Mouse (Mus musculus) kidney, embryonic 15.5 days (tissue): ENCODE measurements around the gene Neu3. TPM values are rescaled to one million over a fixed set of nuclear protein-coding genes. Genes with fewer than 3 reads are reported as not detected.

Experiments
- ATAC-seq: fragments of 200-750 bp; cut with Nextera tagmentation; replicated peaks from 2 replicates; pipeline ENCODE4 v1.8.0; 2017; ENCODE audit warnings: moderate TSS enrichment; ENCODE audit not compliant: low FRiP score
- H3K27ac ChIP-seq: fragments of 300-500 bp; sonication (generic); 2 replicates; pipeline ENCODE4 v1.5.1; 2015; ENCODE audit warnings: mild to moderate bottlenecking, inconsistent platforms
- H3K27me3 ChIP-seq: fragments of 300-500 bp; sonication (generic); 2 replicates; pipeline ENCODE4 v1.6.1; 2015; ENCODE audit warnings: inconsistent platforms
- H3K36me3 ChIP-seq: fragments of 300-500 bp; sonication (generic); 2 replicates; pipeline ENCODE4 v1.6.1; 2015; ENCODE audit warnings: inconsistent platforms
- H3K4me1 ChIP-seq: fragments of 300-500 bp; sonication (generic); 2 replicates; pipeline ENCODE4 v1.6.1; 2015; ENCODE audit warnings: inconsistent platforms
- H3K4me2 ChIP-seq: fragments of 300-500 bp; sonication (generic); 2 replicates; pipeline ENCODE4 v1.6.1; 2015; ENCODE audit warnings: moderate library complexity, mild to moderate bottlenecking, inconsistent platforms
- H3K4me3 ChIP-seq: fragments of 300-500 bp; sonication (generic); replicated peaks from 2 replicates; pipeline ENCODE4 v1.5.1; 2015; ENCODE audit warnings: mild to moderate bottlenecking, inconsistent platforms
- H3K9ac ChIP-seq: fragments of 300-500 bp; sonication (generic); 2 replicates; pipeline ENCODE4 v1.6.1; 2015; ENCODE audit warnings: mild to moderate bottlenecking, inconsistent platforms
- H3K9me3 ChIP-seq: fragments of 300-500 bp; sonication (generic); replicated peaks from 2 replicates; pipeline ENCODE4 v1.6.1; 2016; ENCODE audit warnings: inconsistent platforms
- WGBS: fragments of 180-500 bp; shearing (Covaris S2); methylation state at CpG from one replicate; pipeline ENCODE4 v1.1.7; 2015; ENCODE audit warnings: mixed read lengths; 5-methylcytosine and 5-hydroxymethylcytosine counted together
- polyA plus RNA-seq: library from polyadenylated mRNA; unstranded; fragments of >200 nt; fragmentation: Nextera tagmentation; extraction: Ambion mirVana; gene quantifications from 2 replicates; pipeline ENCODE4 v1.2.1, GENCODE M21; 2015

Gene Neu3
- polyA plus RNA-seq: 3.0 and 3.1 TPM in 2 replicates

- Histone ChIP-seq H3K9me3 (no peaks in the 10 kb centered on the region), H3K4me3 (peak within 1 kb of the TSS; percentile 57), H3K36me3 (no peaks in the 10 kb centered on the region), H3K27ac (peak within 1 kb of the TSS; percentile 88), H3K9ac (peak within 1 kb of the TSS; percentile 56), H3K4me2 (peak within 1 kb of the TSS; percentile 69), H3K4me1 (peaks cover 12% of the 10 kb centered on the region), H3K27me3 (no peaks in the 10 kb centered on the region)
- under 1% methylated on average over 26 of the region's 26 CpGs for WGBS
- peak; percentile 99 for ATAC-seq
Measured at GRCm38 (mm10) chr7:99828083-99828570, at the start of gene Neu3. Gene Neu3, minus strand, starts transcription at chr7:99828417.

GRCm38 (mm10) chr7:99876345-99876744 lies 48.1 kb upstream of the Neu3 start:
- ATAC-seq: no peak
- WGBS: 3% methylated on average over 3 of the region's 3 CpGs

GRCm38 (mm10) chr7:99875891-99876290 lies 47.7 kb upstream of the Neu3 start:
- Histone ChIP-seq H3K4me2 (no peak overlapping the region), H3K9ac (no peak overlapping the region), H3K4me1 (no peaks in the 10 kb centered on the region), H3K4me3 (no peak overlapping the region), H3K27me3 (peaks cover 5% of the 10 kb centered on the region; the same call in 1 of the 2 replicates), H3K36me3 (no peaks in the 10 kb centered on the region), H3K27ac (no peak overlapping the region), H3K9me3 (no peaks in the 10 kb centered on the region)
- ATAC-seq: no peak
- 48% methylated on average over 5 of the region's 5 CpGs for WGBS

More at GRCm38 (mm10) chr7:99876345-99876744, 48.1 kb upstream of the Neu3 start:
- H3K9me3 ChIP-seq: no peaks in the 10 kb centered on the region
- no peaks in the 10 kb centered on the region for H3K4me1 ChIP-seq
- no peak overlapping the region for H3K9ac ChIP-seq
- H3K4me2 ChIP-seq: no peak overlapping the region
- H3K36me3 ChIP-seq: no peaks in the 10 kb centered on the region
- H3K27ac ChIP-seq: no peak overlapping the region
- H3K27me3 ChIP-seq: peaks cover 5% of the 10 kb centered on the region; the same call in 1 of the 2 replicates
- no peak overlapping the region for H3K4me3 ChIP-seq

- Histone ChIP-seq H3K9ac (no peak overlapping the region), H3K4me3 (no peak overlapping the region), H3K4me2 (no peak overlapping the region), H3K4me1 (no peaks in the 10 kb centered on the region), H3K9me3 (no peaks in the 10 kb centered on the region), H3K27ac (no peak overlapping the region), H3K27me3 (peaks cover 5% of the 10 kb centered on the region; the same call in 1 of the 2 replicates), H3K36me3 (no peaks in the 10 kb centered on the region)
- no peak for ATAC-seq
- 71% methylated on average over 6 of the region's 6 CpGs for WGBS
Measured at GRCm38 (mm10) chr7:99873965-99874364, 45.7 kb upstream of the Neu3 start.

GRCm38 (mm10) chr7:99869296-99869695 lies 41.1 kb upstream of the Neu3 start:
- H3K9ac ChIP-seq: no peak overlapping the region
- no peak overlapping the region for H3K4me2 ChIP-seq
- no peaks in the 10 kb centered on the region for H3K4me1 ChIP-seq
- H3K4me3 ChIP-seq: no peak overlapping the region
- no peak overlapping the region for H3K27ac ChIP-seq
- H3K36me3 ChIP-seq: no peaks in the 10 kb centered on the region
- H3K9me3 ChIP-seq: no peaks in the 10 kb centered on the region
- no peaks in the 10 kb centered on the region for H3K27me3 ChIP-seq
- ATAC-seq: no peak
- 67% methylated on average over 4 of the region's 4 CpGs for WGBS

- Histone ChIP-seq H3K27ac (no peak overlapping the region), H3K9me3 (no peaks in the 10 kb centered on the region), H3K4me1 (no peaks in the 10 kb centered on the region), H3K27me3 (no peaks in the 10 kb centered on the region), H3K4me3 (no peak overlapping the region), H3K9ac (no peak overlapping the region), H3K36me3 (no peaks in the 10 kb centered on the region), H3K4me2 (no peak overlapping the region)
- WGBS: 50% methylated on average over 3 of the region's 3 CpGs
- ATAC-seq: no peak
Measured at GRCm38 (mm10) chr7:99865219-99865618, 37.0 kb upstream of the Neu3 start.

GRCm38 (mm10) chr7:99864241-99865028 lies 36.2 kb upstream of the Neu3 start:
- no peaks in the 10 kb centered on the region for H3K36me3 ChIP-seq
- no peak overlapping the region for H3K9ac ChIP-seq
- H3K27me3 ChIP-seq: no peaks in the 10 kb centered on the region
- no peaks in the 10 kb centered on the region for H3K9me3 ChIP-seq
- no peak overlapping the region for H3K4me2 ChIP-seq
- WGBS: 82% methylated on average over 10 of the region's 11 CpGs
- ATAC-seq: no peak
- no peak overlapping the region for H3K4me3 ChIP-seq
- no peaks in the 10 kb centered on the region for H3K4me1 ChIP-seq
- no peak overlapping the region for H3K27ac ChIP-seq

- H3K36me3 ChIP-seq: no peaks in the 10 kb centered on the region
- no peaks in the 10 kb centered on the region for H3K9me3 ChIP-seq
- WGBS: 35% methylated on average over 7 of the region's 7 CpGs
- H3K9ac ChIP-seq: no peak within 1 kb of the TSS
- H3K4me2 ChIP-seq: no peak within 1 kb of the TSS
- no peak within 1 kb of the TSS for H3K4me3 ChIP-seq
- H3K4me1 ChIP-seq: no peaks in the 10 kb centered on the region
- ATAC-seq: no peak
- H3K27me3 ChIP-seq: no peaks in the 10 kb centered on the region
- no peak within 1 kb of the TSS for H3K27ac ChIP-seq
Measured at GRCm38 (mm10) chr7:99863362-99863761, 35.1 kb upstream of the Neu3 start, which contains the start of gene Spcs2. Gene Spcs2, minus strand, starts transcription at chr7:99863462.

- no peaks in the 10 kb centered on the region for H3K27me3 ChIP-seq
Measured at GRCm38 (mm10) chr7:99858813-99859585, 30.8 kb upstream of the Neu3 start, which contains the start of gene Xrra1. Gene Xrra1, plus strand, starts transcription at chr7:99859116.

GRCm38 (mm10) chr7:99858175-99858812 lies 30.1 kb upstream of the Neu3 start:
- H3K36me3 ChIP-seq: peaks cover 31% of the 10 kb centered on the region
- peaks cover 21% of the 10 kb centered on the region for H3K4me1 ChIP-seq

More at GRCm38 (mm10) chr7:99858813-99859585, 30.8 kb upstream of the Neu3 start, which contains the start of gene Xrra1:
- peak within 1 kb of the TSS; percentile 68 for H3K4me2 ChIP-seq
- peak within 1 kb of the TSS; percentile 88 for H3K4me3 ChIP-seq
- peaks cover 15% of the 10 kb centered on the region for H3K4me1 ChIP-seq
- WGBS: under 1% methylated on average over 42 of the region's 42 CpGs
- no peaks in the 10 kb centered on the region for H3K9me3 ChIP-seq
- H3K27ac ChIP-seq: peak within 1 kb of the TSS; percentile 79
- ATAC-seq: peak; percentile 99
- H3K36me3 ChIP-seq: peaks cover 24% of the 10 kb centered on the region
- peak within 1 kb of the TSS; percentile 90 for H3K9ac ChIP-seq

GRCm38 (mm10) chr7:99856266-99856861 lies 28.1 kb upstream of the Neu3 start:
- H3K27me3 ChIP-seq: no peaks in the 10 kb centered on the region
- no peak overlapping the region for H3K4me3 ChIP-seq
- peaks cover 46% of the 10 kb centered on the region for H3K36me3 ChIP-seq
- H3K4me1 ChIP-seq: peaks cover 23% of the 10 kb centered on the region
- WGBS: 65% methylated on average over 14 of the region's 14 CpGs
- ATAC-seq: no peak
- no peak overlapping the region for H3K27ac ChIP-seq
- H3K9ac ChIP-seq: no peak overlapping the region
- H3K9me3 ChIP-seq: no peaks in the 10 kb centered on the region
- H3K4me2 ChIP-seq: peak overlapping the region; percentile 31

More at GRCm38 (mm10) chr7:99858175-99858812, 30.1 kb upstream of the Neu3 start:
- ATAC-seq: peak; percentile 46; the same call in 1 of the 2 replicates
- no peaks in the 10 kb centered on the region for H3K27me3 ChIP-seq
- 1% methylated on average over 19 of the region's 19 CpGs for WGBS
- H3K4me3 ChIP-seq: peak overlapping the region; percentile 88
- peak overlapping the region; percentile 68 for H3K4me2 ChIP-seq
- peak overlapping the region; percentile 79 for H3K27ac ChIP-seq
- H3K9me3 ChIP-seq: no peaks in the 10 kb centered on the region
- H3K9ac ChIP-seq: peak overlapping the region; percentile 90
